Mouse (Mus musculus) E14TG2a.4 (cell line): ENCODE results near the gene Rp2.

Experiments
- CTCF ChIP-seq: conservative IDR thresholded peaks from 2 replicates; pipeline ENCODE4 v1.5.1; 2014; ENCODE audit warnings: low read length
- NANOG ChIP-seq: IDR thresholded peaks from 2 replicates; pipeline ENCODE4 v1.6.1; 2014; ENCODE audit warnings: borderline replicate concordance, low read length, mixed read lengths
- POU5F1 ChIP-seq: IDR thresholded peaks from 2 replicates; pipeline ENCODE4 v1.6.1; 2014; ENCODE audit warnings: low read length, borderline replicate concordance

DNA sequence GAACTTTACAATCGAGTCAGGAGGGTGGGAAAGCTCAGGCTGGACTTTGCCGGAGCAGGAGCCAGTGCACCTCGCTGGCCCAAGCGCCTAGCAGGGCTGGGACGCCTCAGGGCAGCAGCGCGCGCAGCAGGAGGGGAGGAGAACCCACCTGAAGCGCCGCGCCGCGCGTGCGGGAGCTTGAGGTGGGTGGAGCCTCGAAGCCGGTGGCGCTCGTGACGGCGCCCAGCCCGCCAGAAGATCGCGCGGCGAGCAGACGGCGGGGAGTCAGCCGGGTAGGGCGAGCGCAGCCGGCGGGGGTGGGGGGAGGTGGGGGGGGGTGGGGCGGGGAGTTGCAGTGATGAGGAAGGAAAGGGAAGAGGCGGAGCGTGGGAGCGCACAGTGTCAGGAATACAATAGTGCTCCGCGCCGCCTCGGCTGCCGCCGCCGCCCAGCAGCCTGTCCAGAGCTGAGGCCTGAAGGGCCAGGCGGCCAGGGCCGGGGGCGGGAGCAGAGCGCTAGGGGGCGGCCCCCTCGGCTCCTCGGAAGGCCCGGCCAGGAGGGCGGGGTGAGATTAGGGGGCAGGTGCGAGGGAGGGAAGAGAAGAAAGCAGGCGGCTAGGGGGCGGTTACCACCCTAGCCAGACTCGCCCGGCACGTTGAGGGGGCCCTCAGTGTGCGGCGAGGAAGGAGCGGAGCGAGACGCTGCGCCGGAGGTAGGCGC, 61.0 kb downstream of the Rp2 start, which contains the start of gene Jade3:
- TF ChIP-seq CTCF, result no peak
- no peak for TF ChIP-seq NANOG
- TF ChIP-seq POU5F1, result no peak
